Mouse (Mus musculus) thymus, adult 2 months (tissue): ENCODE data around the gene Rpl26.

Experiments
- CTCF ChIP-seq: fragments of 200-500 bp; IDR thresholded peaks from 2 replicates; pipeline ENCODE4 v1.5.1; 2012; ENCODE audit warnings: mild to moderate bottlenecking, control low read depth, low read length, moderate library complexity, borderline replicate concordance; ENCODE audit not compliant: control insufficient read depth, poor library complexity, insufficient read depth; ENCODE audit errors: extremely low read depth
- POLR2A ChIP-seq: fragments of 200-500 bp; IDR thresholded peaks from 2 replicates; pipeline ENCODE4 v1.6.1; 2012; ENCODE audit warnings: mild to moderate bottlenecking, low read length, control low read depth, moderate library complexity; ENCODE audit not compliant: control insufficient read depth, poor library complexity, insufficient read depth; ENCODE audit errors: extremely low read depth

DNA sequence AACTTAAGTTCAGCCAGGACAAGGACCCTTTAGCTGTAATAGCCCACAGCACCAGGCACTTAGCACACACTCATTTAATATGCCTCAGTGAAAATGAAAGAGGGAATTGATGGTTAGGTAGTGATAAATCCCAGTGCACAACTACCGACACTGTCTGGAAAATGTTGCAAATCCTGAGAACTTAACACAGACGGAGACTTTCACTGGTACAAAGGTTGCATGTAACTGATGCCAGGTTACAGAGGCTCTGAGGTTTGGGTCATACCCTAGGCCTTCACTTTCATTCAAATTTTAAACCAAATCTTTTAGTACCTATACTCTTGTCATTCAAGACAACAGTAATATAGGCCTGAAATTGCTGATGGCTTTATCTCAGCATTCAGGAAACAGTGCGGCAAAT, 44.1 kb upstream of the Rpl26 start:
- TF ChIP-seq CTCF (no peak), POLR2A (no peak)
